ENCODE assay signal across 18 mouse cellular contexts in genomic region chr17:45029106-45029505, GRCm38 (mm10).
"Had no signal": no experiment of that assay in that cellular context is flagged by ENCODE, and none has a peak within 500 bp of the region (broad histone marks: within the 10 kb centered on the region; RNA-seq: fewer than 3 reads in every experiment).

No protein-coding gene starts in this region.

- H3K9me3 ChIP-seq: midbrain, embryonic 10.5 days; midbrain, embryonic 12.5 days; neural tube, embryonic 13.5 days; neural tube, embryonic 15.5 days had no signal

- H3K4me1 ChIP-seq: midbrain, embryonic 12.5 days; neural tube, embryonic 13.5 days; neural tube, embryonic 15.5 days had no signal

- DNase-seq: lung, embryonic 14.5 days; lung, postnatal 10 days; lung, postnatal 4 days; midbrain, embryonic 14.5 days; retina, postnatal 1 day; right cerebral cortex, adult 18-20 months; right cerebral cortex, postnatal 25 days; right cerebral cortex, postnatal 4 days; spleen, adult 18-20 months; thymus, adult 18-20 months; thymus, postnatal 14 days; thymus, postnatal 36 days had no signal

- ATAC-seq: midbrain, embryonic 16.5 days had no signal

- H3K27ac ChIP-seq: midbrain, embryonic 10.5 days; midbrain, embryonic 12.5 days; neural tube, embryonic 13.5 days; neural tube, embryonic 15.5 days had no signal

- H3K9ac ChIP-seq: lung, embryonic 14.5 days; midbrain, embryonic 12.5 days; neural tube, embryonic 13.5 days; neural tube, embryonic 15.5 days had no signal

- H3K4me2 ChIP-seq: lung, embryonic 14.5 days; midbrain, embryonic 12.5 days; neural tube, embryonic 13.5 days; neural tube, embryonic 15.5 days had no signal

- H3K27me3 ChIP-seq: midbrain, embryonic 12.5 days; neural tube, embryonic 13.5 days; neural tube, embryonic 15.5 days had no signal

- H3K36me3 ChIP-seq: midbrain, embryonic 10.5 days; midbrain, embryonic 12.5 days; neural tube, embryonic 13.5 days; neural tube, embryonic 15.5 days had no signal

- H3K4me3 ChIP-seq: midbrain, embryonic 10.5 days; midbrain, embryonic 12.5 days; myocyte; neural tube, embryonic 13.5 days; neural tube, embryonic 15.5 days had no signal
